Mouse (Mus musculus): Measurements from ENCODE around the gene Acyp2. TPM values are rescaled to one million over a fixed set of nuclear protein-coding genes. Genes with fewer than 3 reads are reported as not detected.
"Not testable (repeated sequence)": the region's sequence is repeated elsewhere in the genome, so short reads cannot be mapped to it uniquely, and the experiment has no call there.

The Acyp2 gene
- 10 to 100 TPM; 26.3 to 26.8 TPM for total RNA-seq (2021)
- long read RNA-seq, partial matches to known transcripts: 13 of 18 reads
- long read RNA-seq, other reads (novel, unspliced or antisense): 4 of 18 reads

- DNase-seq (ENCODE audit: low spot score in 2 of 2): peak; percentile 73 to 83
Measured at GRCm38 (mm10) chr11:30649001-30649637, at the start of gene Acyp2. Gene Acyp2, minus strand, starts transcription at chr11:30649587.

- DNase-seq (ENCODE audit: low spot score in 2 of 2): peak; percentile 5 to 13
Measured at GRCm38 (mm10) chr11:30689421-30689820, 40.0 kb upstream of the Acyp2 start.

- DNase-seq (ENCODE audit: low spot score in 2 of 2): peak; percentile 22 to 59
Measured at GRCm38 (mm10) chr11:30676086-30676485, 26.7 kb upstream of the Acyp2 start.

- DNase-seq (ENCODE audit: low spot score in 2 of 2): peak; percentile 10 to 17
Measured at GRCm38 (mm10) chr11:30672719-30673118, 23.3 kb upstream of the Acyp2 start.

- DNase-seq (ENCODE audit: low spot score in 2 of 2): no peak
Measured at GRCm38 (mm10) chr11:30663001-30663400, 13.6 kb upstream of the Acyp2 start.

- no peak for DNase-seq (ENCODE audit: low spot score in 2 of 2)
Measured at GRCm38 (mm10) chr11:30662591-30662990, 13.2 kb upstream of the Acyp2 start.

GRCm38 (mm10) chr11:30657069-30657468, 7.7 kb upstream of the Acyp2 start:
- DNase-seq (ENCODE audit: low spot score in 2 of 2): peak; percentile 31 to 52

GRCm38 (mm10) chr11:30656060-30656459, 6.7 kb upstream of the Acyp2 start:
- DNase-seq (ENCODE audit: low spot score in 2 of 2): no peak

- no peak for DNase-seq (ENCODE audit: low spot score in 2 of 2)
Measured at GRCm38 (mm10) chr11:30650416-30650815, 1.0 kb upstream of the Acyp2 start.

GRCm38 (mm10) chr11:30635674-30636073, 13.7 kb downstream of the Acyp2 start:
- DNase-seq (ENCODE audit: low spot score in 2 of 2): no peak

- no peak for DNase-seq (ENCODE audit: low spot score in 2 of 2)
Measured at GRCm38 (mm10) chr11:30630514-30630913, 18.9 kb downstream of the Acyp2 start.

GRCm38 (mm10) chr11:30623218-30623617, 26.2 kb downstream of the Acyp2 start:
- no peak for DNase-seq (ENCODE audit: low spot score in 2 of 2)

- not testable (repeated sequence) for DNase-seq (ENCODE audit: low spot score in 2 of 2)
Measured at GRCm38 (mm10) chr11:30621386-30622363, 27.7 kb downstream of the Acyp2 start.

GRCm38 (mm10) chr11:30618235-30618634, 31.2 kb downstream of the Acyp2 start:
- no peak for DNase-seq (ENCODE audit: low spot score in 2 of 2)

GRCm38 (mm10) chr11:30617571-30618097, 31.8 kb downstream of the Acyp2 start:
- no peak for DNase-seq (ENCODE audit: low spot score in 2 of 2)

- no peak for DNase-seq (ENCODE audit: low spot score in 2 of 2)
Measured at GRCm38 (mm10) chr11:30615977-30616376, 33.4 kb downstream of the Acyp2 start.

- DNase-seq (ENCODE audit: low spot score in 2 of 2): no peak
Measured at GRCm38 (mm10) chr11:30613916-30614546, 35.4 kb downstream of the Acyp2 start.

GRCm38 (mm10) chr11:30612699-30613098, 36.7 kb downstream of the Acyp2 start:
- DNase-seq (ENCODE audit: low spot score in 2 of 2): no peak

- no peak for DNase-seq (ENCODE audit: low spot score in 2 of 2)
Measured at GRCm38 (mm10) chr11:30609247-30609646, 40.1 kb downstream of the Acyp2 start.

GRCm38 (mm10) chr11:30607587-30608518, 41.5 kb downstream of the Acyp2 start:
- no peak for DNase-seq (ENCODE audit: low spot score in 2 of 2)
